Mouse (Mus musculus) left cerebral cortex, postnatal 25 days (tissue): ENCODE results near the gene Armc12. TPM values are rescaled to one million over a fixed set of nuclear protein-coding genes. Genes with fewer than 3 reads are reported as not detected.
A peak's percentile ranks its signal among the peaks of the same experiment; 100 is the strongest.

ENCODE experiments used
- DNase-seq, 2 experiments: peaks; one replicate each; pipeline ENCODE4 v3.0.0; 2022; ENCODE audit warnings: low spot score in 2 of 2, mixed read lengths in 1 of 2
- intact Hi-C: fragments of 180-260 bp; cut with DNase I; formaldehyde crosslinking; loops from one replicate; pipeline ENCODE4 v1.15.1; 2025
- microRNA-seq, 2 experiments: library from miRNA; unstranded; fragments of <30 nt; microRNA quantifications; one replicate each; pipeline ENCODE4 v1.2.0; 2022
- total RNA-seq, 2 experiments: library from RNA; stranded (reverse); gene quantifications; 2 replicates each; pipeline ENCODE4 v1.2.3; 2021

The Armc12 gene
- total RNA-seq, 2 experiments from 2014 or later: not detected

GRCm38 (mm10) chr17:28571868-28572267 is 41.3 kb downstream of the Armc12 start:
- DNase-seq: no peak
- intact Hi-C loops: no loop called here

DNA sequence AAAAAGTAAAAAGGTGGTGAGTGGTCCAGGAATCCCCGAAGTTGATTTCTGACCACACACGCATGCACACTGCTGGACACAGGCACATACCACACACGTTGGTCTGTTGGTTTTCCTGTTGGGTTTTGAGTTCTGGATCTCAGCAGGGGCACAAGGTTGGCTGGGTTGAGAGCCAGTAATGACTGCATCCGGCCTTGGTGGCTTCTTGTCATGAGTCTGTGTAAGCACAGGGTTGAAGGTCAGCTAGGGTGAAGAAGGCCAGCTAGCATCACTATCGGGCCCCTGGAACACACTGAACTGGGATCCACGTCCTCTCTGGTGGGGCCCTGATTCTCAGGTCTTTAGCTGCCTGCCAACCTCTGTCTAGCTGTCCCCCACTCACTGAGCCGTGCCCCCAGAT is 41.9 kb downstream of the Armc12 start:
- no peak for DNase-seq
- intact Hi-C loops: no loop called here

DNA sequence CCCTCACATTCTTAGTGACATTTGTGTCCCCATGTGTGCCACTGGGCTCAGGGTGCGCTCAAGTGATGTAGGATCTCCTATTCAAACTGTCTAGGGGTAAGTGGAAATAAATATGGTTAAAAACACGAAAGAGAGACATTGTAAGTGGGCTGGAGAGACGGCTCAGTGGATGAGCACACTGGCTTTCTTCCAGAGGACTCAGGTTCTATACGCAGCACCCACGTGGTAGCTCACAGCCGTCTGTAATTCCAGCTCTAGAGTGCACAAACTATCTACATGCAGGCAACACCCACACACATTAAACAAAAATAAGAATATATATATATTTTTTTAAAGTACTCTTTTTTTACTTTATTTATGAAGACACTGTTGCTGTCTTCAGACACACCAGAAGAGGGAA is 42.3 kb downstream of the Armc12 start:
- intact Hi-C loops: no loop called here
- DNase-seq: peak in 1 of 2 experiments; percentile 74

GRCm38 (mm10) chr17:28575244-28576125 is 44.9 kb downstream of the Armc12 start, which contains the start of gene Lhfpl5:
Gene Lhfpl5 (plus strand): TSS chr17:28575641.
- no peak for DNase-seq
- intact Hi-C loops: no loop called here

- intact Hi-C loops: no loop called here
- DNase-seq: no peak
Measured at GRCm38 (mm10) chr17:28580396-28580795, 49.8 kb downstream of the Armc12 start.

DNA sequence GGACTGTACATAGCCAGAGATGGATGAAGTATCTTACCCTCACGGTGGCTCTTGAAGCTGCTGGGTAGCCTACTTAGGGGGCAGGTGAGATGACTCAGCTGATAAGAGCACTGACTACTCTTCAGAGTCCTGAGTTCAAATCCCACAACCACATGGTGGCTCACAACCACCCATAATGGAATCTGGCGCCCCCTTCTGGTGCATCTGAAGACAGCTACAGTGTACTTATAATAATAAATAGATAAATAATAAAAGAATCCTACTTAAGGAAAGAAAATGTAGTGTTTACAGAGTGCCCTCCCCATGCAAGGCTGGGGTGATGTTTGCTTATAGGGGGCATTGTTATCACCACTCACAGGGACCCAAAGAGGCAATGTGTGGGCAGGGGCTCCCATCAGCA is 50.5 kb downstream of the Armc12 start:
- intact Hi-C loops: no loop called here
- DNase-seq: no peak

DNA sequence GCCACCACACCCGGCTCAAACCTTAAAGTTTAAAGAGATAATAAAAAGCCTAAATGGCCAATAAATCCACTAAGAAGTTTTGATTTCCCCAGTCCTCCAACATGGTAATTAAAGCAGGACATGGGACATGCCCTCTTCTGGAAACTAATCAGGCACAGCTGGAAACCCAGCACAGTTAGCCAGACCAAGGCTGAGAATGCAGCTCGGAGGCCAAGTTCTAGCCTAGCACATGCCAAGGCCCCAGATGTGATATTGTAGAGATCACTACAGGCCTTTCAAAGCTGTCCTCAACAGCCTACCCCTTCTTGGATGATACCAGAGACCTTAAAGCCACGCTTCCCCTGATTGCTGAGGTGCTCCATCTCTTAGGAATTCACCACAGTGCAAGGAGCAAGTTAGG is 55.9 kb downstream of the Armc12 start:
- no peak for DNase-seq
- intact Hi-C loops: no loop called here

DNA sequence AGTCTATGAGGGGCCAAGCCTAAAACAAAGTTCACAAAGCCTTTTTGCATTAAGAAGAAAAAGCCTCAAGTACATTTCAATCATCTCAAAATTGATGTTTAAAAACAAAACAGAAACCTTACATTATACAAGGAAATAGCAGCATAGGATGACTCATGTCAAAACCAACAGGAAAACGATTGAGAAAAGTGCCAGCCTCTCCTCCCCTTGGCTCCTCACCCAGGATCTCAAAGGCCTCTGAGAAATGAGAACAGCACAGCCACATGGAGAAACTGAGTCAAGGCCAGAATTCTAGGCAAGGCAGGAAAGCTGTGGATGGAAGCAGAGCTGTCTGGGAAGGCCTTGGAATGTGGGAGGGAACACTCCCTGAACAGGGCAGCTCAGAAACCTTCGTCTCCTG is 58.0 kb downstream of the Armc12 start:
- intact Hi-C loops: no loop called here
- DNase-seq: no peak

Small RNAs within 50 kb of the gene (microRNA-seq; reads per million reads assigned to microRNA genes)
- gene Gm25195 (0 reads per million in 2 experiments), gene Mir6969 (0 reads per million in 2 experiments)

Other genes starting within 250 kb of the Armc12 start
- 10 to 100 TPM; 24.0 to 25.7 TPM for gene Fance, start 217.3 kb upstream of the Armc12 start, total RNA-seq
- gene Rpl10a, start 202.3 kb upstream of the Armc12 start, total RNA-seq: 100 to 1,000 TPM; 305 to 310 TPM
- 1 to 10 TPM; 2.2 to 3.1 TPM for gene Tead3, start 180.0 kb upstream of the Armc12 start, total RNA-seq
- not detected for gene Tulp1, start 165.6 kb upstream of the Armc12 start, total RNA-seq
- 10 to 100 TPM; 46.4 to 53.2 TPM for gene Fkbp5, start 13.3 kb upstream of the Armc12 start, total RNA-seq
- gene Clpsl2, start 18.6 kb downstream of the Armc12 start, total RNA-seq: not detected
- not detected for gene Clps, start 30.0 kb downstream of the Armc12 start, total RNA-seq
- 1 to 10 TPM; 1.4 to 2.8 TPM for gene Lhfpl5, start 44.8 kb downstream of the Armc12 start, total RNA-seq
- 100 to 1,000 TPM in 1 of 2 experiments, 10 to 100 TPM in 1; 99.9 to 101 TPM for gene Srpk1, start 91.9 kb downstream of the Armc12 start, total RNA-seq
- gene Slc26a8, start 159.4 kb downstream of the Armc12 start, total RNA-seq: 1 to 10 TPM; 6.6 to 8.0 TPM
- 10 to 100 TPM; 91.8 to 92.8 TPM for gene Mapk14, start 160.5 kb downstream of the Armc12 start, total RNA-seq
- 1 to 10 TPM; 2.2 to 3.6 TPM for gene AC170998.1, start 195.3 kb downstream of the Armc12 start, total RNA-seq
- gene Mapk13, start 238.5 kb downstream of the Armc12 start, total RNA-seq: 1 to 10 TPM; 1.0 to 1.2 TPM